Mouse (Mus musculus) spleen, postnatal 10 days (tissue): Measurements from ENCODE around the gene Chn1.

Experiments used
- DNase-seq, 2 experiments: peaks; one replicate each; pipeline ENCODE4 v3.0.0; 2021 to 2022; ENCODE audit warnings: low spot score in 2 of 2

Gene Chn1

DNA sequence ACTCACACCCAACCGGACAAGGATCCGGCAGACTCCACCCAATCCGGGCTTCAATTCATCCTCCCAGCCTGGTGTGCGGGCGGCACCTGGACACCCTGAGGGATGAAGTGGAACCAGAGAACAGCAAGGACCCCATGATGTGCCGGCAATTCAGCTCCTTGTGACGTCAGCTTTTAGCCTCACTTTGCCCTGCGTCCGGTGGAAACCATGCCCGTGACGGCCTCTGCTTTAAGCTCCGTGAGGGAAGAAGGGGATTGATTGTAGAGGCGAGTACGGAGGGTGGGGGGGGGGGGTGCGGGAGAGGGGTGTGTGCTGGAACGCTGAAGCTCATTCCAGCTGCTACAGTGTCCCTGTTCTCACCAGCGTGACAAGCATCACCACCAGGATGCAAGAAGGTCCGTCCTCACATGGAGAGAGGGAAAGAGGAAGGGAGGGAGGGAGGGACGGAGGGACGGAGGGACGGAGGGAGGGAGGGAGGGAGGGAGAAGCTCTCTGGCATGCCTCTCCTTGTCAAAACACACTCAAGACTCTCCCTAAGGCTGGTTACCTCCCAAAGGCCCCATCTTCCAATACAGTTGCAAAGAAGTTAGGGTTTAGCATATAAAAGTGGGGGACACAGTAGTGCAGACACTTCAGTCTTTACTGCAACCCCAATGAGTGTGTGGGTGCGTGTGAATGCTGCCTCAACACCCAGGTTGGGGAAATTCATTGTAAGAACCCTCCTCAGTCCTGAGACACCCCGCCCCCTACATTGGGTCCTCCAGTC is 214.1 kb downstream of the Chn1 start:
- DNase-seq: no peak
